Mouse (Mus musculus) intestine, postnatal 0 days (tissue): Measurements from ENCODE around the gene Rad51c. TPM values are rescaled to one million over a fixed set of nuclear protein-coding genes. Genes with fewer than 3 reads are reported as not detected.

ENCODE experiments used
- ATAC-seq: fragments of 200-750 bp; cut with Nextera tagmentation; 2 replicates; pipeline ENCODE4 v1.8.0; 2017; ENCODE audit warnings: mild to moderate bottlenecking, moderate TSS enrichment, moderate library complexity
- H3K27ac ChIP-seq: fragments of 300-500 bp; sonication (generic); 2 replicates; pipeline ENCODE4 v1.5.1; 2014; ENCODE audit warnings: mild to moderate bottlenecking, low read depth, low read length, moderate library complexity
- H3K27me3 ChIP-seq: fragments of 300-500 bp; sonication (generic); replicated peaks from 2 replicates; pipeline ENCODE4 v1.6.1; 2014; ENCODE audit warnings: low read length, mixed read lengths; ENCODE audit not compliant: control insufficient read depth, insufficient read depth
- H3K36me3 ChIP-seq: fragments of 300-500 bp; sonication (generic); 2 replicates; pipeline ENCODE4 v1.6.1; 2014; ENCODE audit warnings: mild to moderate bottlenecking, moderate library complexity; ENCODE audit not compliant: control insufficient read depth, insufficient read depth
- H3K4me1 ChIP-seq: fragments of 300-500 bp; sonication (generic); replicated peaks from 2 replicates; pipeline ENCODE4 v1.6.1; 2014; ENCODE audit warnings: antibody characterized with exemption, low read length, mixed read lengths; ENCODE audit not compliant: control insufficient read depth, insufficient read depth
- H3K4me2 ChIP-seq: fragments of 300-500 bp; sonication (generic); replicated peaks from 2 replicates; pipeline ENCODE4 v1.6.1; 2014; ENCODE audit warnings: low read depth, mild to moderate bottlenecking, moderate library complexity
- H3K4me3 ChIP-seq: fragments of 300-500 bp; sonication (generic); 2 replicates; pipeline ENCODE4 v1.5.1; 2014; ENCODE audit warnings: low read depth, low read length
- H3K9ac ChIP-seq: fragments of 300-500 bp; sonication (generic); 2 replicates; pipeline ENCODE4 v1.6.1; 2014; ENCODE audit warnings: mild to moderate bottlenecking, low read depth, low read length
- H3K9me3 ChIP-seq: fragments of 300-500 bp; sonication (generic); 2 replicates; pipeline ENCODE4 v1.6.1; 2016; ENCODE audit warnings: mixed run types; ENCODE audit not compliant: control insufficient read depth
- CTCF ChIP-seq: sonication (generic); IDR thresholded peaks from 2 replicates; pipeline ENCODE4 v1.5.1; 2016; ENCODE audit warnings: low read depth, mild to moderate bottlenecking, control low read depth, antibody characterized with exemption, moderate library complexity
- WGBS: fragments of 180-500 bp; shearing (Covaris S2); extraction: QIAGEN DNeasy Blood & Tissue Kit; methylation state at CpG from one replicate; pipeline ENCODE4 v1.1.7; 2014; 5-methylcytosine and 5-hydroxymethylcytosine counted together
- polyA plus RNA-seq: library from polyadenylated mRNA; unstranded; fragments of >200 nt; fragmentation: Nextera tagmentation; extraction: Ambion mirVana; gene quantifications from 2 replicates; pipeline ENCODE4 v1.2.1, GENCODE M21; 2015

Gene Rad51c
- polyA plus RNA-seq, 1 experiment from 2014 or later = 1.9 TPM

DNA sequence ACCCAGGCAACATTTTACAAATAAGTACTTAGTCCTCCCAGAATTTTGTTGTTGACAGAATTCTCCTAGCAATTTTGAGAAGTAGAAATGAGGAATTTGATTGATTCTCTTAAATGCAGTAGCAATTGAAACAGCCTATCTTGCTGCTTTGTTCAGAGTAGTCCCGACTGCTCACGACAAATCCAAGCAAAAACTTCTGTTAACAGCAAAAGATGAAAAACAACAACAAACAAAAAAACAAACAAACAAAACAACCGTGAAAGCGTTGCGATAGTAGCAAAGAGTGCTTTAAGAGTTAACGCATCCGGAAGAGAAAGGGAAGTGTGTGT is 21.3 kb upstream of the Rad51c start:
- H3K27me3 ChIP-seq = no peaks in the 10 kb centered on the region
- peak overlapping the region; percentile 64 for H3K4me2 ChIP-seq
- H3K4me3 ChIP-seq = peak overlapping the region; percentile 30
- peak overlapping the region; percentile 46; the same call in 1 of the 2 replicates for H3K27ac ChIP-seq
- ATAC-seq = no peak
- WGBS = under 1% methylated on average over 7 of the region's 7 CpGs
- H3K9me3 ChIP-seq = no peaks in the 10 kb centered on the region
- peak overlapping the region; percentile 40; the same call in 1 of the 2 replicates for H3K9ac ChIP-seq
- TF ChIP-seq CTCF = no peak
- H3K36me3 ChIP-seq = no peaks in the 10 kb centered on the region
- H3K4me1 ChIP-seq = no peaks in the 10 kb centered on the region; the same call in 1 of the 2 replicates

DNA sequence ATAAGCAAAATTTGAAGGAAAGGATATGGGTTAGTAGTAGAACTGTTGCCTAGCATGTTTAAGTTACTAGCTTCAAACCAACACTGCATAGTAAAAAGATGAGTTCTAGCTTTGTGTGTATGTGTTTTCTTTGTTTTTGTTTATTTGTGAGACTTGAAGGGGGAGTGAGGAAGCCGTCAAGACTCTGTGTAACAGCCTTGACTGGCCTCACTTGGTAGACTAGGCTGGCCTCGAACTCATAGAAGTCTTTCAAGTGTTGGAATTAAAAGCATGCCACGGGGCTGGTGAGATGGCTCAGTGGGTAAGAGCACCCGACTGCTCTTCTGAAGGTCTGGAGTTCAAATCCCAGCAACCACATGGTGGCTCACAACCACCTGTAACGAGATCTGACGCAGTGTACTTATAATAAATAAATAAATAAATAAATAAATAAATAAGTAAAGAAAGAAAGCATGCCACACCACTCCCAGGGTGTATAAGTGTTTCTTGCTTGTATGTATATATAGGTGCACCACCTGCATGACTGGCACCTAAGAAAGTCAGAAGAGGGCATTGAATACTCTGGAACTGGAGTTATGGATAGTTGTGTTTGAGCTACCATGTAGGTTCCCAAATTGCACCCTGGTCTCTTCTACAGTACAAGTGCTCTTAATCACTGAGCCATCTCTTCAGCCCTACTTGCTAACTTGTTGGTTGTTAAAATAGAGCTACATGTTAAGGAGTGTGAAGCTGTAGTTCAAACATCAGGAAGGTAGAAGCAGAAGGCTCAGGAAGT is 19.0 kb upstream of the Rad51c start:
- H3K4me3 ChIP-seq = no peak overlapping the region
- H3K9me3 ChIP-seq = no peaks in the 10 kb centered on the region
- no peaks in the 10 kb centered on the region for H3K27me3 ChIP-seq
- 39% methylated on average over 6 of the region's 6 CpGs for WGBS
- no peak for TF ChIP-seq CTCF
- H3K36me3 ChIP-seq = no peaks in the 10 kb centered on the region
- 0 out of 2 replicates have a peak overlapping the region, but pooled peaks have one; percentile 3 for H3K4me2 ChIP-seq
- no peak overlapping the region for H3K9ac ChIP-seq
- ATAC-seq = no peak
- H3K27ac ChIP-seq = no peak overlapping the region
- H3K4me1 ChIP-seq = no peaks in the 10 kb centered on the region; the same call in 1 of the 2 replicates

GRCm38 (mm10) chr11:87422511-87423340 is 18.0 kb upstream of the Rad51c start:
- Histone ChIP-seq H3K27me3 (no peaks in the 10 kb centered on the region), H3K4me2 (peak overlapping the region; percentile 73), H3K4me1 (no peaks in the 10 kb centered on the region; the same call in 1 of the 2 replicates), H3K9me3 (no peaks in the 10 kb centered on the region), H3K36me3 (no peaks in the 10 kb centered on the region), H3K27ac (peak overlapping the region; percentile 73), H3K9ac (peak overlapping the region; percentile 57), H3K4me3 (peak overlapping the region; percentile 48)
- no peak for TF ChIP-seq CTCF
- peak; percentile 76 for ATAC-seq
- WGBS = under 1% methylated on average over 25 of the region's 26 CpGs

DNA sequence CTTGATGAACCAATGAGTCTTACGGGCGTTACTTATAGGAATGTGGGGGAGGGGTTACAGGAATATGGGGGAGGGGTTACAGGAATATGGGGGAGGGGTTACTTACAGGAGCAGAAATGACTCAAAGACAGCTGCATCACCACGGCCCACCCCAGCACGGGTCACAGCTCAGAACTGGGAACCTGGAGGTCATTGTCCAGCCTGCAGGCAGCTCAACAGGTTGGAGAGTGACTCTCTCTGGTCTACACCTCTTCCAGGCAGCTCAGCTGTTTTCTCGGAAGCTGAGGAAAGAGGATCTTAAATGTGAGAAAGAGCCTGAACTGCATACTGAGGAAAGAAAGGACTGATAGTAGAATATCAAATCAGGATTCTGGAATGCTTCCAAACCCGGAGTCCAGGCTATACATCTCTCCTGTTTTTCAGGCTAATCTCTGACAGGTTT is 17.0 kb upstream of the Rad51c start:
- H3K4me2 ChIP-seq = peak overlapping the region; percentile 73
- H3K4me1 ChIP-seq = no peaks in the 10 kb centered on the region; the same call in 1 of the 2 replicates
- TF ChIP-seq CTCF = no peak
- no peak for ATAC-seq
- H3K27ac ChIP-seq = peak overlapping the region; percentile 73; the same call in 1 of the 2 replicates
- no peaks in the 10 kb centered on the region for H3K27me3 ChIP-seq
- H3K9ac ChIP-seq = peak overlapping the region; percentile 57
- H3K36me3 ChIP-seq = no peaks in the 10 kb centered on the region
- H3K4me3 ChIP-seq = peak overlapping the region; percentile 48
- no peaks in the 10 kb centered on the region for H3K9me3 ChIP-seq
- 6% methylated on average over 6 of the region's 6 CpGs for WGBS

- Histone ChIP-seq H3K9me3 (no peaks in the 10 kb centered on the region), H3K4me2 (no peak overlapping the region), H3K4me1 (no peaks in the 10 kb centered on the region; the same call in 1 of the 2 replicates), H3K9ac (no peak overlapping the region), H3K4me3 (no peak overlapping the region), H3K36me3 (no peaks in the 10 kb centered on the region), H3K27ac (no peak overlapping the region), H3K27me3 (no peaks in the 10 kb centered on the region)
- ATAC-seq = no peak
- TF ChIP-seq CTCF = no peak
Observed at GRCm38 (mm10) chr11:87420861-87421260, 16.1 kb upstream of the Rad51c start.

- no peak for ATAC-seq
- WGBS = 56% methylated on average over 5 of the region's 5 CpGs
- H3K9me3 ChIP-seq = no peaks in the 10 kb centered on the region
Observed at GRCm38 (mm10) chr11:87416120-87416519, 11.4 kb upstream of the Rad51c start.

More at GRCm38 (mm10) chr11:87416120-87416519, 11.4 kb upstream of the Rad51c start:
- no peaks in the 10 kb centered on the region for H3K36me3 ChIP-seq
- no peak overlapping the region for H3K27ac ChIP-seq
- H3K27me3 ChIP-seq = no peaks in the 10 kb centered on the region
- no peak for TF ChIP-seq CTCF
- no peaks in the 10 kb centered on the region for H3K4me1 ChIP-seq
- H3K9ac ChIP-seq = no peak overlapping the region
- no peak overlapping the region for H3K4me2 ChIP-seq
- no peak overlapping the region for H3K4me3 ChIP-seq
